Mouse (Mus musculus) limb, embryonic 15.5 days (tissue): ENCODE data around the gene Lrrc36. TPM values are rescaled to one million over a fixed set of nuclear protein-coding genes. Genes with fewer than 3 reads are reported as not detected.
A peak's percentile ranks its signal among the peaks of the same experiment; 100 is the strongest.

ENCODE experiments used
- ATAC-seq: fragments of 200-750 bp; cut with Nextera tagmentation; 2 replicates; pipeline ENCODE4 v1.8.0; 2017; ENCODE audit warnings: low read depth, moderate TSS enrichment; ENCODE audit not compliant: insufficient number of reproducible peaks, low FRiP score, low TSS enrichment
- H3K27ac ChIP-seq: fragments of 300-500 bp; sonication (generic); 2 replicates; pipeline ENCODE4 v1.5.1; 2015; ENCODE audit warnings: moderate library complexity, mild to moderate bottlenecking, inconsistent platforms
- H3K27me3 ChIP-seq: fragments of 300-500 bp; sonication (generic); 2 replicates; pipeline ENCODE4 v1.6.1; 2015; ENCODE audit warnings: inconsistent platforms
- H3K36me3 ChIP-seq: fragments of 300-500 bp; sonication (generic); 2 replicates; pipeline ENCODE4 v1.6.1; 2015; ENCODE audit warnings: inconsistent platforms
- H3K4me1 ChIP-seq: fragments of 300-500 bp; sonication (generic); 2 replicates; pipeline ENCODE4 v1.6.1; 2015; ENCODE audit warnings: inconsistent platforms
- H3K4me2 ChIP-seq: fragments of 300-500 bp; sonication (generic); 2 replicates; pipeline ENCODE4 v1.6.1; 2015; ENCODE audit warnings: mild to moderate bottlenecking, inconsistent platforms
- H3K4me3 ChIP-seq: fragments of 300-500 bp; sonication (generic); 2 replicates; pipeline ENCODE4 v1.5.1; 2015; ENCODE audit warnings: mild to moderate bottlenecking, inconsistent platforms
- H3K9ac ChIP-seq: fragments of 300-500 bp; sonication (generic); 2 replicates; pipeline ENCODE4 v1.6.1; 2015; ENCODE audit warnings: inconsistent platforms
- H3K9me3 ChIP-seq: fragments of 300-500 bp; sonication (generic); 2 replicates; pipeline ENCODE4 v1.6.1; 2016; ENCODE audit warnings: inconsistent platforms
- WGBS: fragments of 180-500 bp; shearing (Covaris S2); methylation state at CpG from one replicate; pipeline ENCODE4 v1.1.7; 2015; 5-methylcytosine and 5-hydroxymethylcytosine counted together
- polyA plus RNA-seq: library from polyadenylated mRNA; unstranded; fragments of >200 nt; fragmentation: Nextera tagmentation; extraction: Ambion mirVana; gene quantifications from 2 replicates; pipeline ENCODE4 v1.2.1, GENCODE M21; 2015

The Lrrc36 gene
- polyA plus RNA-seq, 1 experiment from 2014 or later: 0.37 TPM

DNA sequence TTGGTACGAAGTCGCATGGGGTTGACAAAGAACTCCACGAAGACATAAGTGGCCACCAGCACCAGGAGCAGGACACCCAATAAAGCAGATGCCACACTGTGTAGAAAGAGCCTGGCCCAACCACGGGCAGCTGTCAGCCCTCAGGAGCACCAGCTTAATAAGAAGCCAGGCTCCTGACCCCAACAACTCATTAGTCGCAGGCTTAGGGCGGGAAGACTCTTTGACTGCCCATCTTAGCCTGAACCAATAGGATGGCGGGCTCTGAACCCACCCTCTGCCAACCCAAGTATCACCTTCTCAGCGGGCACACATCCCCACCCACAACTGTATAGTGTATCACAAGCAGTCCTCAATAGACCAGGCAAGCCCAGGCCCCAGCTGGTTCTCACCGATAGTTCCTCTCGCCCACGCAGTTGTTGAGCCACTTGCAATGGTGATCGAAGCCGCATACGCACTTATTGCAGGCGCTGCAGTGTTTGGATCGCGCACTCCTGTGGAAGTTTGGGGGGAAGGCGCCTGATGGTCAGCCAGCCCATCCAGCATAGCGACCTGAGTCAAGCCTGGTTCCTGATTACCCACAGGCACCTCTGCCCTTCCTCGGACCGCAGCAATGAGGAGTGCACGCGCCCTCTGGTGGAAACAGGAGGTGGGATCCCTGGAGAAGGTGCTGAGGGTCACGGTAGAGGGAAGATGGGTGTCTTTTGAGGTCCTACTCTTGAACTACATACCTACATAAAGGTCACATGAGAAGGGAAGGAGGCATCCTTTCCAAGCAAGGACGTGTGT, 63.5 kb downstream of the Lrrc36 start:
- Histone ChIP-seq H3K27me3 (peaks cover 25% of the 10 kb centered on the region), H3K9ac (no peak overlapping the region), H3K36me3 (peaks cover 38% of the 10 kb centered on the region), H3K4me1 (peaks cover 32% of the 10 kb centered on the region), H3K4me3 (no peak overlapping the region), H3K9me3 (no peaks in the 10 kb centered on the region), H3K27ac (no peak overlapping the region), H3K4me2 (no peak overlapping the region)
- ATAC-seq: no peak
- WGBS: 38% methylated on average over 25 of the region's 25 CpGs

DNA sequence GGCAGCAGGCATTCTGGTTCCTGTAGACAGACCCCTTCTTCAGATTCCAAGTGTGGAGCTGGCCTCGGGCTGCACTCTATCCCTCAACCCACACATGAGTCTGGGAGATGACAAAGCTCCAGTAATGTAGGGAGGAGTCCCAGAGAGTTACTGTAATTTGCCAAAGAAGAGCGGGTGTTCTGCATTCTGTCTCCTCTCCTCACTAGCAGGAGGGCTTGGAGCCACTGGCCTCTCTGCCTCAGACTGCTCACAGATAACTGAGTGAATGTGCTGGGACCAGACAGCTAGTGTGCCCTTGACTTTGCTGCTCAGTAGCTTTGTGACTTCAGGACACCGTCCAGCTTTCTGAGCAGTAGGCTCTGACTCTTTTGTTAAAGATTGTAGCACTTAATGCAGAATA, 64.4 kb downstream of the Lrrc36 start:
- H3K4me1 ChIP-seq: peaks cover 27% of the 10 kb centered on the region
- peaks cover 20% of the 10 kb centered on the region for H3K27me3 ChIP-seq
- H3K4me2 ChIP-seq: no peak overlapping the region
- peaks cover 43% of the 10 kb centered on the region for H3K36me3 ChIP-seq
- 73% methylated on average over 3 of the region's 3 CpGs for WGBS
- H3K27ac ChIP-seq: no peak overlapping the region
- no peak for ATAC-seq
- H3K9ac ChIP-seq: no peak overlapping the region
- no peaks in the 10 kb centered on the region for H3K9me3 ChIP-seq
- no peak overlapping the region for H3K4me3 ChIP-seq

GRCm38 (mm10) chr8:105481013-105481412, 67.6 kb downstream of the Lrrc36 start:
- H3K27me3 ChIP-seq: 0 out of 2 replicates have a peak, but pooled peaks cover 3% of the 10 kb centered on the region
- no peak overlapping the region for H3K4me2 ChIP-seq
- H3K36me3 ChIP-seq: peaks cover 45% of the 10 kb centered on the region; the same call in 1 of the 2 replicates
- H3K9me3 ChIP-seq: no peaks in the 10 kb centered on the region
- 0 out of 2 replicates have a peak overlapping the region, but pooled peaks have one; percentile 9 for H3K27ac ChIP-seq
- peaks cover 22% of the 10 kb centered on the region for H3K4me1 ChIP-seq
- WGBS: 29% methylated on average over 2 of the region's 2 CpGs
- no peak overlapping the region for H3K4me3 ChIP-seq
- ATAC-seq: no peak
- H3K9ac ChIP-seq: no peak overlapping the region

- Histone ChIP-seq H3K27ac (0 out of 2 replicates have a peak overlapping the region, but pooled peaks have one; percentile 9), H3K4me2 (no peak overlapping the region), H3K27me3 (0 out of 2 replicates have a peak, but pooled peaks cover 2% of the 10 kb centered on the region), H3K9ac (no peak overlapping the region), H3K4me1 (peaks cover 22% of the 10 kb centered on the region), H3K4me3 (no peak overlapping the region), H3K36me3 (peaks cover 40% of the 10 kb centered on the region; the same call in 1 of the 2 replicates), H3K9me3 (no peaks in the 10 kb centered on the region)
- no peak for ATAC-seq
- WGBS: 71% methylated on average over 6 of the region's 6 CpGs
These were observed 68.1 kb downstream of the Lrrc36 start for GRCm38 (mm10) chr8:105481453-105481852.

- Histone ChIP-seq H3K4me3 (no peak overlapping the region), H3K27ac (no peak overlapping the region), H3K4me1 (peaks cover 22% of the 10 kb centered on the region), H3K4me2 (no peak overlapping the region), H3K9me3 (no peaks in the 10 kb centered on the region), H3K36me3 (peaks cover 39% of the 10 kb centered on the region; the same call in 1 of the 2 replicates), H3K9ac (no peak overlapping the region), H3K27me3 (no peaks in the 10 kb centered on the region)
- 75% methylated on average over 8 of the region's 8 CpGs for WGBS
- no peak for ATAC-seq
These were observed 68.8 kb downstream of the Lrrc36 start for GRCm38 (mm10) chr8:105482123-105482522.

- Histone ChIP-seq H3K27ac (peak overlapping the region; percentile 62; the same call in 1 of the 2 replicates), H3K9ac (no peak overlapping the region), H3K4me1 (peaks cover 22% of the 10 kb centered on the region), H3K4me2 (no peak overlapping the region), H3K27me3 (no peaks in the 10 kb centered on the region), H3K4me3 (no peak overlapping the region), H3K9me3 (no peaks in the 10 kb centered on the region), H3K36me3 (peaks cover 37% of the 10 kb centered on the region; the same call in 1 of the 2 replicates)
- 31% methylated on average over 14 of the region's 14 CpGs for WGBS
- no peak; the same call in 1 of the 2 replicates for ATAC-seq
These were observed 70.0 kb downstream of the Lrrc36 start for GRCm38 (mm10) chr8:105483212-105484029.

- H3K4me1 ChIP-seq: peaks cover 22% of the 10 kb centered on the region
- H3K4me2 ChIP-seq: no peak overlapping the region
- H3K27me3 ChIP-seq: no peaks in the 10 kb centered on the region
- H3K36me3 ChIP-seq: peaks cover 31% of the 10 kb centered on the region; the same call in 1 of the 2 replicates
- ATAC-seq: peak; percentile 56
- H3K27ac ChIP-seq: peak overlapping the region; percentile 62; the same call in 1 of the 2 replicates
- no peaks in the 10 kb centered on the region for H3K9me3 ChIP-seq
- 34% methylated on average over 3 of the region's 3 CpGs for WGBS
- no peak overlapping the region for H3K4me3 ChIP-seq
- no peak overlapping the region for H3K9ac ChIP-seq
These were observed 70.6 kb downstream of the Lrrc36 start for GRCm38 (mm10) chr8:105484030-105484368.

DNA sequence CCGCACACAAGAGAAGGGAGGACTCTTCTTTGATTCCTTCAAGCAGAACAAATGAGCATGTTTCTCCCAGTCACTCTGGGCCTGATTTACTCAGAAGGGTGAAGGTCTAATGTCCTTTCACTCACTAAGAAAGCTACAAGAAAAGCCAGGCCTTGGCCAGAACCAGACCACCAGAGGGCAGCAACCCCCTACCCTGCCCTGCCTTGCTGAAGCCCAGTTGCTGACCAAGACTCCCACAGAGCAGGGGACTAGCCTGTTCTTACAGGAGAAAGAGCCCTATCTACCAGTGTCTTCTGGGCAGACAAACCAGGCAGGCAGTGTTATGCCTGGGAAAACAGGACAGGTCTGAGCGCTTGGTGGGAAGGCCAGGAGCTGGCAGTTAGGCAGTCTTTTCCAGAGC, 71.0 kb downstream of the Lrrc36 start:
- Histone ChIP-seq H3K27ac (peak overlapping the region; percentile 62; the same call in 1 of the 2 replicates), H3K4me1 (peaks cover 22% of the 10 kb centered on the region), H3K36me3 (peaks cover 27% of the 10 kb centered on the region; the same call in 1 of the 2 replicates), H3K9me3 (no peaks in the 10 kb centered on the region), H3K27me3 (no peaks in the 10 kb centered on the region), H3K4me3 (no peak overlapping the region), H3K4me2 (no peak overlapping the region), H3K9ac (no peak overlapping the region)
- WGBS: 33% methylated on average over 2 of the region's 2 CpGs
- no peak for ATAC-seq

DNA sequence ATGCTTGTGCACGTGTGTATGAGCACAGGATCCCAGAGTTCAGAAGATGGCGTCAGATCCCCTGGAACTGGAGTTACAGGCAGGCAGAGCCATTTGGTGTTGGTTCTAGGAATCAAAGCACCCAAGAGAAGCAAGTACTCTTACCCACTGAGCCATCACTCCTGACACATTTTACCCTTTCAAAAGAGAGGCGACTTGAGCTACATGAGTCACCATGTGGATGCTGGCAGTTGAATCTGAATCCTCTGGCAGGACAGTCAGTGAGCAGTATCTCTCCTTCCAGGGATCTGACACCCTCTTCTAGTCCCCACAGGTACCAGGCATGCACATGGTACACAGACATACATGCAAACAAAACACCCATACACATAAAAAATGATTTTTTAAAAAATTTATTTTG, 74.7 kb downstream of the Lrrc36 start:
- H3K9me3 ChIP-seq: no peaks in the 10 kb centered on the region
- H3K4me3 ChIP-seq: no peak overlapping the region
- 63% methylated on average over 3 of the region's 3 CpGs for WGBS
- ATAC-seq: no peak
- no peak overlapping the region for H3K9ac ChIP-seq
- H3K4me2 ChIP-seq: no peak overlapping the region
- no peak overlapping the region for H3K27ac ChIP-seq
- H3K27me3 ChIP-seq: no peaks in the 10 kb centered on the region
- peaks cover 17% of the 10 kb centered on the region for H3K4me1 ChIP-seq
- peaks cover 13% of the 10 kb centered on the region; the same call in 1 of the 2 replicates for H3K36me3 ChIP-seq

- no peak for ATAC-seq
- no peak overlapping the region for H3K9ac ChIP-seq
- WGBS: 44% methylated on average over 1 of the region's 1 CpGs
- H3K27me3 ChIP-seq: no peaks in the 10 kb centered on the region
- no peak overlapping the region for H3K4me3 ChIP-seq
- H3K4me2 ChIP-seq: no peak overlapping the region
- no peaks in the 10 kb centered on the region for H3K9me3 ChIP-seq
- H3K4me1 ChIP-seq: peaks cover 6% of the 10 kb centered on the region; the same call in 1 of the 2 replicates
- H3K27ac ChIP-seq: no peak overlapping the region
- H3K36me3 ChIP-seq: peaks cover 8% of the 10 kb centered on the region; the same call in 1 of the 2 replicates
These were observed 75.9 kb downstream of the Lrrc36 start for GRCm38 (mm10) chr8:105489281-105489680.

- ATAC-seq: no peak
- H3K9ac ChIP-seq: no peak overlapping the region
- no peak overlapping the region for H3K4me2 ChIP-seq
- H3K36me3 ChIP-seq: no peaks in the 10 kb centered on the region
- no peak overlapping the region for H3K27ac ChIP-seq
- no peak overlapping the region for H3K4me3 ChIP-seq
- H3K27me3 ChIP-seq: no peaks in the 10 kb centered on the region
- peaks cover 21% of the 10 kb centered on the region for H3K4me1 ChIP-seq
- 20% methylated on average over 3 of the region's 3 CpGs for WGBS
- no peaks in the 10 kb centered on the region for H3K9me3 ChIP-seq
These were observed 80.1 kb downstream of the Lrrc36 start for GRCm38 (mm10) chr8:105493495-105493894.

GRCm38 (mm10) chr8:105494566-105494965, 81.2 kb downstream of the Lrrc36 start:
- 72% methylated on average over 3 of the region's 3 CpGs for WGBS
- H3K4me1 ChIP-seq: peaks cover 21% of the 10 kb centered on the region
- no peak overlapping the region; the same call in 1 of the 2 replicates for H3K27ac ChIP-seq
- H3K4me2 ChIP-seq: no peak overlapping the region
- H3K9me3 ChIP-seq: no peaks in the 10 kb centered on the region
- H3K36me3 ChIP-seq: no peaks in the 10 kb centered on the region
- H3K4me3 ChIP-seq: no peak overlapping the region
- ATAC-seq: no peak
- H3K27me3 ChIP-seq: no peaks in the 10 kb centered on the region
- H3K9ac ChIP-seq: no peak overlapping the region
